Mouse (Mus musculus) cerebellum, adult 11-12 months (tissue): Measurements from ENCODE around the gene Cfap43.

Experiments used
- DNase-seq: peaks from one replicate; pipeline ENCODE4 v3.0.0; 2022

Gene Cfap43

DNA sequence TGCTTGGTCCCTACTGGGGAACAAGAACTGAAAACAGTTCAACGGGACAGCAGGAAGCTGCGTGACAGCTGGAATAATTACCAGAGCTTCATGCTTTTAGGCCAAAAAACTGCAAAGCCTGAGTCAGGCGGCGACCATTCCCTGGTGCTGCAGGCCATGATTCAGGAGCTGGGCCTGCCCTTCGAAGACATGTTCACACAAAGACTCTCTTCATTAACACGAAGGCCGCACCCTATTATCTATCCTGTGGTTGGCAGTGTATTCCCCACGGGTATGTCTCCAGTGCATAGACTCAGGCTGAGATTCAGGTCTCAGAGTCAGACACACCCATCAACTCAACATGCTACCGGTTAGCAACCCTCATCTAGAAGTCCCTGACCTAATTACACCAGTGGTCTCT lies 220.8 kb downstream of the Cfap43 start:
- no peak for DNase-seq

DNA sequence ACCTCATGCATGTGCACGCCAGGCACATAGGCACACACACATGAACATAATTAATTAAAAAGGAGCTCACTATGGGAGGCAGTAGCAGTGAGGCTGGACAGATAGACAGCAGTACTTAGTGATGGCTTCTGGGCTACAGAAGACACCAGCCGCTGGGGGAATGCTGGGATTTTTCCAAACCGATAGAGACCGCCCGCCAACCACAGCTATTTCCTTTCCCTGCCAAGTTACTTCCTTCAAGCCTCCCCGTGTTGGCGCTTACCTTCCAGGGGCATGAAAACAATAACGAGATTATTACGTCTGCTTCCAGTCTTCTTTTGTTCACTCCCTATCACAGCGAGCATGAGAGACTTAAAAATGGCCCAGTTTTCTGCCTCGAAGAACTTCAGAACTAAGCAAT lies 222.0 kb downstream of the Cfap43 start:
- DNase-seq = no peak

DNA sequence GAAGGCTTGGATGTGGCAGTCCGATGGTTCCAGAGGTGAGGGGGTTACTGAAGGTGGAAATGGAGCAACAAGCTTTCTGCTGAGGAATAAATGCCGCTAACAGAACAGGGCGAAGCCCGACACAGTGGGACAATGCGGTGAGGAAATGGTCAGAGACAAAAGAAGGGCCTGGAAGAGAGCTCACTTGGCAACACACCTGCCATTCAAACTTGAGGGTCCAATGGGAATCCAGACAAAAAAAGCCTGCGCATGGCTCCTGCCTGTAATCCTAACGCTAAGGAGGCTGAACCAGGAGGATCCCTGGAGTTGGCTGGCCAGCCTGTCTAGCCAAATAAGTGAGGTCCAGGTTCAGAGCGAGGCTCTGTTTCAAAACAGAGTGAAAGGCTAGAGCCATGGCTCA lies 222.7 kb downstream of the Cfap43 start:
- no peak for DNase-seq

DNA sequence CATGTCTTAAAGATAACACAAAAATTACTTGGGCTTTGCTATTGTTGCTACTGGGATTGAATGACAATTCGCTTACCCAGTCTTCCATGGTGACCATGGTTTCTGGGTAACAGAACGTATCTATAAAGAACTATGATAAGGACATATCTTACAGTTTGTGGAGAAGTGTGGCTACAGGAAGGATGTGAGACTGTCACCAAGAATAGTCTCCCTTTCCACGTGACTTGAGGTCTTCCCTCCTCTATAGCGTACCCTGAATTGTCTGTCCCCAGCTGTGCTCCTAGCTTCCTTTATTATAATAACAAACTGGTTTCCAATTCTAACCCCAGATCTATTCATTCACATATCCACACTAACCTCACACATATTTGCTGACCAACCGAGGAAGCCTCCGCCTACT lies 223.4 kb downstream of the Cfap43 start:
- no peak for DNase-seq

DNA sequence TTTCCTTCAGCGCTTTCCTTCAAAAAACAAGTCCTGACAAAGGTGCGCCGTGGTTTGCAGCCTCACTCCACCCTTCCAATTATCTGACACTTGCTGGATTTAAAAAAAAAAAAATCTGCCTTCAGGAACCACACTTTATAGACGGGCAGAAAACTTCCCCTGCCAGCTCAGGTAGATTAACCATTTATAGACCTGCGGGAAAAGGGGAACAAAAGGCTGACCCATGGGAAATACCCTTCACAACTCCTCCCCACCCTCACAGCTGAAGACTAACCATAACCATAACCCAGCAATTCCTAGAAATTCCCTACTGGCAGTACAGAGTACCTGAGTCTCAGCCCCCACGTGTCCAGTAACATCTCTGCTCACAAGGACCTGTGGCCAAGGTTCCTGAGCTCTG lies 227.1 kb downstream of the Cfap43 start, which contains the start of gene Col17a1:
Col17a1 (minus strand) TSS at position 101 of the 400 bp plus-strand sequence.
- DNase-seq = no peak

DNA sequence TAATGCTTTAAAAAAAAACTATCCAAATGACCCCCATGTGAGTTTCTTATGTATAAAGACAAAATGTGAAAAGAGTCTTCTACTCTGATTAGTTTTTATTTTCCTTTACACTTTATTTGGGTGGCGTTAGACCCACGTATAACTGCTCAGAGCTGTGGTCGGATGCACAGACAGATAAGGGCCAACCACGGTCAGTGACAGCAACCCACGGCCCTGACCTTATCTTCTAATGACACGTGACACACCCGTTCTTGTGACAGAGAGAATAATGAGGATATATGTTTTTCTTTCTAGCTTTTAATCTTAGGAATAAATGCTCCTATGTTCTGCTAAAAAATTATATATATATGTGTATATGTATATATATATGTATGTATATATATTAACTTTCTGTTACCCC lies 229.5 kb downstream of the Cfap43 start:
- no peak for DNase-seq
